In genomic region chr14:62002131-62002530, GRCm38 (mm10) we compare ENCODE assay signal across 22 mouse cellular contexts.
DNase-seq lines count a peak whose midpoint lies in the region; ATAC-seq and TF ChIP-seq lines count a peak whose summit lies in the region.
"Had no signal": no experiment of that assay in that cellular context is flagged by ENCODE, and none has a peak within 500 bp of the region (broad histone marks: within the 10 kb centered on the region; RNA-seq: fewer than 3 reads in every experiment).

No protein-coding gene starts in this region.

- no peak for DNase-seq in forebrain, postnatal 0 days
- no peak for DNase-seq in forebrain, embryonic 14.5 days (ENCODE audit: low spot score)
- peak; percentile 30 to 71 for DNase-seq in kidney, postnatal 36 days
- no peak for DNase-seq in adrenal gland, postnatal 4 days (ENCODE audit: low spot score in 2 of 2)
- DNase-seq: adrenal gland, postnatal 14 days; cerebellum, adult 8-10 months; gastrocnemius, postnatal 10 days; lung, postnatal 10 days; right cerebral cortex, postnatal 14 days; spleen, adult 18-20 months; thymus, postnatal 25 days had no signal

- H3K27ac ChIP-seq in forebrain, embryonic 13.5 days = peak overlapping the region; percentile 60
- H3K27ac ChIP-seq in forebrain, postnatal 0 days (ENCODE audit: low read depth, low read length) = no peak overlapping the region
- peak overlapping the region; percentile 46; the same call in 1 of the 2 replicates for H3K27ac ChIP-seq in forebrain, embryonic 14.5 days (ENCODE audit: low read depth, low read length)
- peak overlapping the region; percentile 76; the same call in 1 of the 2 replicates for H3K27ac ChIP-seq in kidney, embryonic 14.5 days (ENCODE audit: low read depth, low read length)
- H3K27ac ChIP-seq: heart, embryonic 13.5 days had no signal

- H3K4me3 ChIP-seq in forebrain, embryonic 13.5 days = no peak overlapping the region
- no peak overlapping the region for H3K4me3 ChIP-seq in forebrain, postnatal 0 days (ENCODE audit: low read depth, low read length)
- H3K4me3 ChIP-seq in forebrain, embryonic 14.5 days (ENCODE audit: low read depth, low read length) = no peak overlapping the region
- H3K4me3 ChIP-seq in kidney, embryonic 14.5 days (ENCODE audit: low read length) = no peak overlapping the region
- H3K4me3 ChIP-seq: embryonic facial prominence, embryonic 12.5 days; erythroblast, embryonic 14.5 days; heart, embryonic 13.5 days; limb, embryonic 15.5 days; megakaryocyte, embryonic 14.5 days; myocyte had no signal

- H3K9me3 ChIP-seq in forebrain, embryonic 13.5 days (replicated peaks) = no peaks in the 10 kb centered on the region
- H3K9me3 ChIP-seq in forebrain, postnatal 0 days (ENCODE audit: low read length) = no peaks in the 10 kb centered on the region
- no peaks in the 10 kb centered on the region for H3K9me3 ChIP-seq in forebrain, embryonic 14.5 days (replicated peaks; ENCODE audit: control insufficient read depth, low read length)
- no peaks in the 10 kb centered on the region for H3K9me3 ChIP-seq in kidney, embryonic 14.5 days (ENCODE audit: control insufficient read depth, low read length)
- H3K9me3 ChIP-seq: embryonic facial prominence, embryonic 12.5 days; heart, embryonic 13.5 days; limb, embryonic 15.5 days; megakaryocyte, embryonic 14.5 days had no signal

- H3K27me3 ChIP-seq in forebrain, embryonic 13.5 days = no peaks in the 10 kb centered on the region
- no peaks in the 10 kb centered on the region for H3K27me3 ChIP-seq in forebrain, postnatal 0 days (ENCODE audit: insufficient read depth, low read length)
- H3K27me3 ChIP-seq in forebrain, embryonic 14.5 days (replicated peaks; ENCODE audit: control insufficient read depth, insufficient read depth, low read length) = no peaks in the 10 kb centered on the region
- no peaks in the 10 kb centered on the region for H3K27me3 ChIP-seq in kidney, embryonic 14.5 days (ENCODE audit: control insufficient read depth, insufficient read depth, low read length)
- H3K27me3 ChIP-seq: CH12.LX; embryonic facial prominence, embryonic 12.5 days; heart, embryonic 13.5 days; limb, embryonic 15.5 days; megakaryocyte, embryonic 14.5 days had no signal

- no peaks in the 10 kb centered on the region for H3K36me3 ChIP-seq in forebrain, embryonic 13.5 days (ENCODE audit: poor library complexity, severe bottlenecking)
- H3K36me3 ChIP-seq in forebrain, postnatal 0 days (ENCODE audit: insufficient read depth) = no peaks in the 10 kb centered on the region
- H3K36me3 ChIP-seq in forebrain, embryonic 14.5 days (ENCODE audit: control insufficient read depth, insufficient read depth, low read length) = no peaks in the 10 kb centered on the region
- H3K36me3 ChIP-seq in kidney, embryonic 14.5 days (ENCODE audit: control insufficient read depth, insufficient read depth, low read length) = no peaks in the 10 kb centered on the region
- H3K36me3 ChIP-seq: embryonic facial prominence, embryonic 12.5 days; heart, embryonic 13.5 days; limb, embryonic 15.5 days had no signal

- ATAC-seq in forebrain, embryonic 13.5 days = no peak
- ATAC-seq in forebrain, postnatal 0 days = no peak
- ATAC-seq in forebrain, embryonic 14.5 days = no peak
- peak; percentile 60; the same call in 1 of the 2 replicates for ATAC-seq in kidney, embryonic 14.5 days (ENCODE audit: low FRiP score, low TSS enrichment)
- ATAC-seq in cerebellum, adult (ENCODE audit: insufficient number of reproducible peaks, low FRiP score, low TSS enrichment) = no peak

- no peak overlapping the region for H3K9ac ChIP-seq in forebrain, embryonic 13.5 days
- no peak overlapping the region for H3K9ac ChIP-seq in forebrain, postnatal 0 days
- H3K9ac ChIP-seq in forebrain, embryonic 14.5 days (ENCODE audit: low read length) = no peak overlapping the region
- H3K9ac ChIP-seq in kidney, embryonic 14.5 days (ENCODE audit: low read depth, low read length) = no peak overlapping the region
- H3K9ac ChIP-seq: embryonic facial prominence, embryonic 12.5 days; heart, embryonic 13.5 days; limb, embryonic 15.5 days; liver, postnatal 0 days had no signal

- peaks cover 28% of the 10 kb centered on the region for H3K4me1 ChIP-seq in forebrain, embryonic 13.5 days
- H3K4me1 ChIP-seq in forebrain, postnatal 0 days (ENCODE audit: insufficient read depth) = peaks cover 12% of the 10 kb centered on the region; the same call in 1 of the 2 replicates
- H3K4me1 ChIP-seq in forebrain, embryonic 14.5 days (ENCODE audit: control insufficient read depth, insufficient read depth, low read length) = peaks cover 21% of the 10 kb centered on the region
- peaks cover 15% of the 10 kb centered on the region; the same call in 1 of the 2 replicates for H3K4me1 ChIP-seq in kidney, embryonic 14.5 days (ENCODE audit: control insufficient read depth, insufficient read depth, low read length)

- no peak for TF ChIP-seq CTCF in forebrain, postnatal 0 days (IDR thresholded peaks at IDR 0.05; ENCODE audit: low read depth)

- WGBS in forebrain, embryonic 13.5 days = 34% methylated on average over 5 of the region's 5 CpGs
- WGBS in forebrain, postnatal 0 days = 34% methylated on average over 5 of the region's 5 CpGs
- 31% methylated on average over 5 of the region's 5 CpGs for WGBS in forebrain, embryonic 14.5 days
- 63% methylated on average over 5 of the region's 5 CpGs for WGBS in kidney, embryonic 14.5 days

- H3K4me2 ChIP-seq in forebrain, embryonic 13.5 days = no peak overlapping the region
- no peak overlapping the region for H3K4me2 ChIP-seq in forebrain, postnatal 0 days (ENCODE audit: low read depth)
- H3K4me2 ChIP-seq in forebrain, embryonic 14.5 days (ENCODE audit: low read length) = no peak overlapping the region
- H3K4me2 ChIP-seq in kidney, embryonic 14.5 days (replicated peaks; ENCODE audit: low read depth, low read length) = no peak overlapping the region
- H3K4me2 ChIP-seq: heart, embryonic 13.5 days; limb, embryonic 15.5 days had no signal

Comparison
In these comparisons a context has a peak if more than half of its experiments do, and no peak if none do; other contexts are left out.
1. DNase-seq: peak in kidney, postnatal 36 days (2 of 2); none in forebrain, postnatal 0 days (single experiment), forebrain, embryonic 14.5 days (single experiment) and adrenal gland, postnatal 4 days (0 of 2).